Mouse (Mus musculus) embryonic facial prominence, embryonic 14.5 days (tissue): ENCODE measurements around the gene Map1a. TPM values are rescaled to one million over a fixed set of nuclear protein-coding genes. Genes with fewer than 3 reads are reported as not detected.

Experiments used
- ATAC-seq: fragments of 200-750 bp; cut with Nextera tagmentation; 2 replicates; pipeline ENCODE4 v1.8.0; 2017; ENCODE audit warnings: low read depth, moderate number of reproducible peaks, moderate TSS enrichment
- DNase-seq: peaks from one replicate; pipeline ENCODE4 v3.0.0-alpha.2; 2015; ENCODE audit warnings: low spot score
- H3K27ac ChIP-seq: fragments of 300-500 bp; sonication (generic); replicated peaks from 2 replicates; pipeline ENCODE4 v1.5.1; 2014; ENCODE audit warnings: low read depth, mild to moderate bottlenecking, low read length, moderate library complexity
- H3K27me3 ChIP-seq: fragments of 300-500 bp; sonication (generic); replicated peaks from 2 replicates; pipeline ENCODE4 v1.6.1; 2014; ENCODE audit warnings: low read length; ENCODE audit not compliant: control insufficient read depth, insufficient read depth
- H3K36me3 ChIP-seq: fragments of 300-500 bp; sonication (generic); 2 replicates; pipeline ENCODE4 v1.6.1; 2014; ENCODE audit warnings: low read length, mixed read lengths; ENCODE audit not compliant: control insufficient read depth, insufficient read depth
- H3K4me1 ChIP-seq: fragments of 300-500 bp; sonication (generic); 2 replicates; pipeline ENCODE4 v1.6.1; 2014; ENCODE audit warnings: antibody characterized with exemption, low read length; ENCODE audit not compliant: control insufficient read depth, insufficient read depth
- H3K4me2 ChIP-seq: fragments of 300-500 bp; sonication (generic); 2 replicates; pipeline ENCODE4 v1.6.1; 2014; ENCODE audit warnings: low read depth, mild to moderate bottlenecking, low read length, moderate library complexity, mixed read lengths
- H3K4me3 ChIP-seq: fragments of 300-500 bp; sonication (generic); 2 replicates; pipeline ENCODE4 v1.5.1; 2014; ENCODE audit warnings: low read depth, mild to moderate bottlenecking, low read length
- H3K9ac ChIP-seq: fragments of 300-500 bp; sonication (generic); 2 replicates; pipeline ENCODE4 v1.6.1; 2014; ENCODE audit warnings: low read depth, mild to moderate bottlenecking, low read length, moderate library complexity, mixed read lengths
- H3K9me3 ChIP-seq: fragments of 300-500 bp; sonication (generic); 2 replicates; pipeline ENCODE4 v1.6.1; 2016; ENCODE audit warnings: low read length; ENCODE audit not compliant: control insufficient read depth
- WGBS: fragments of 180-500 bp; shearing (Covaris S2); extraction: QIAGEN DNeasy Blood & Tissue Kit; methylation state at CpG from one replicate; pipeline ENCODE4 v1.1.7; 2014; 5-methylcytosine and 5-hydroxymethylcytosine counted together
- polyA plus RNA-seq: library from polyadenylated mRNA; unstranded; fragments of >200 nt; fragmentation: Nextera tagmentation; extraction: Ambion mirVana; gene quantifications from 2 replicates; pipeline ENCODE4 v1.2.1, GENCODE M21; 2014

Gene Map1a
- polyA plus RNA-seq, 1 experiment from 2014 or later, result 10.9 TPM

DNA sequence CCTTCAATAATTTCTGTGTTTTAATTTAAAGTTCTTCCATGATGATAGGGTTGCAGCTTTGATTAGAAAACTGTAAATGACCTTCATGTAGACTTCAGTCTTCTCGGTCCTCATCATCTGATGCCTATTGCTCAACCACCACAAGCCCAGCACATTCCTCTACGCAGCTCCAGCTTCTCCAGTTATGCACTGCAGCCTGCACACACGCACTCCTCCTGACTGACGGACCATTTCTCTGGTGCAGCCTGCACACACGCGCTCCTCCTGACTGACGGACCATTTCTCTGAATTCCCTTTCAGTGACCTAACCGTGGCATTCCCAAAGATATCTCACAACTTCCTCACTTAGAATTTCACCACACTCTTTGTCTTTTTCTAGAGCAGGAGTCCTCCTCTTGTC, 63.8 kb downstream of the Map1a start:
- no peak overlapping the region for H3K4me3 ChIP-seq
- H3K4me2 ChIP-seq, result no peak overlapping the region
- no peak overlapping the region for H3K9ac ChIP-seq
- H3K36me3 ChIP-seq, result peaks cover 6% of the 10 kb centered on the region; the same call in 1 of the 2 replicates
- H3K27ac ChIP-seq, result no peak overlapping the region
- no peaks in the 10 kb centered on the region for H3K27me3 ChIP-seq
- DNase-seq (no peak), ATAC-seq (no peak)
- H3K4me1 ChIP-seq, result peaks cover 5% of the 10 kb centered on the region
- H3K9me3 ChIP-seq, result no peaks in the 10 kb centered on the region
- WGBS, result 64% methylated on average over 8 of the region's 8 CpGs

GRCm38 (mm10) chr2:121354378-121354777, 65.0 kb downstream of the Map1a start:
- no peaks in the 10 kb centered on the region for H3K27me3 ChIP-seq
- H3K9ac ChIP-seq, result peak overlapping the region; percentile 78
- peak overlapping the region; percentile 87 for H3K4me2 ChIP-seq
- no peaks in the 10 kb centered on the region for H3K9me3 ChIP-seq
- WGBS, result 2% methylated on average over 6 of the region's 6 CpGs
- peaks cover 14% of the 10 kb centered on the region for H3K4me1 ChIP-seq
- DNase-seq, result no peak
- H3K4me3 ChIP-seq, result peak overlapping the region; percentile 68
- ATAC-seq, result no peak
- H3K36me3 ChIP-seq, result no peaks in the 10 kb centered on the region
- peak overlapping the region; percentile 52; the same call in 1 of the 2 replicates for H3K27ac ChIP-seq

DNA sequence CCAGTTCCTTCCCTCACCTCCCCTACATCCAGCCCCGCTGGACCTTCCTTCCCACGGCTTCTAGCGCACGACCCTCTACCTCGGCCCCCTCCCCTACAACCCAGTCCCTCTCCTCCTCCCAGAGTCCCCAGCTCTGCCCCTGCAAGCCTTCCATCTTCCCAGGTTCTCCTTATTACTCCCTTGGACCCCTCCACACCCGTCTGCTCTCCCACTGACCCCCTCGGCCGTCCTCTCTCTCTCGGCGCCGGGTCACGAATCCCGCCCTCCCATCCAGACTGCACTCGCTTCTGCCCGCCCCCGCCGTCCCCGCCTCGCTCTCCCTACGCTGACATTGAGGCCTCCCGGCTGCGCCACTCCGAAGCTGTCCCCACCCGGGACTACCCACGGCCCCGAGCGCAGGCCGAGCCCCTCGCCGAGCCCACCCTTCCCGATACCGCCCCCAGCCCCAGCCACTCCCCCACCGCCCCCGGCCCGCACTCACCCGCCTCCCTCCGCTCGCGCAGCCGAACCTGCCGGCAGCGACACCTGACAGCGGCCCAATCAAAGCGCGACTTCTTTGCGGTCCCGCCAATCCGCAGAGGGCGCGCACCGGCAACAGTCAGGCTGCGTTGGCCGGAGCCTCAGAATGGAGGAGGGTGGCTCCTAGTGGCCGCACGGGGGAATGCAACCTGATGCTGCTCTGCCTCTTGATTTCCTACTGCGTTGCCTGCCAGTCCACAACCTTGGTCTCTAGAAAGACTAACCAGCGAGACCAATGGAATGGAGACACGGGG, 65.6 kb downstream of the Map1a start, which contains the start of gene Ppip5k1:
TSS of gene Ppip5k1 (minus strand) at position 577 of the 773 bp plus-strand sequence.
- Histone ChIP-seq H3K9ac (peak within 1 kb of the TSS; percentile 78), H3K4me1 (peaks cover 14% of the 10 kb centered on the region), H3K36me3 (no peaks in the 10 kb centered on the region), H3K27ac (peak within 1 kb of the TSS; percentile 52), H3K4me2 (peak within 1 kb of the TSS; percentile 87), H3K4me3 (peak within 1 kb of the TSS; percentile 68), H3K9me3 (no peaks in the 10 kb centered on the region), H3K27me3 (no peaks in the 10 kb centered on the region)
- ATAC-seq, result peak; percentile 96
- peak; percentile 98 for DNase-seq
- WGBS, result 1% methylated on average over 56 of the region's 58 CpGs

GRCm38 (mm10) chr2:121357494-121357893, 68.1 kb downstream of the Map1a start, which contains the start of gene Ckmt1:
Ckmt1 (plus strand) TSS chr2:121357714.
- H3K36me3 ChIP-seq, result no peaks in the 10 kb centered on the region
- peak within 1 kb of the TSS; percentile 48; the same call in 1 of the 2 replicates for H3K9ac ChIP-seq
- peaks cover 14% of the 10 kb centered on the region for H3K4me1 ChIP-seq
- H3K27me3 ChIP-seq, result no peaks in the 10 kb centered on the region
- H3K4me2 ChIP-seq, result peak within 1 kb of the TSS; percentile 51
- H3K27ac ChIP-seq, result no peak within 1 kb of the TSS
- ATAC-seq, result no peak
- H3K4me3 ChIP-seq, result peak within 1 kb of the TSS; percentile 24
- WGBS, result 55% methylated on average over 5 of the region's 5 CpGs
- no peaks in the 10 kb centered on the region for H3K9me3 ChIP-seq
- DNase-seq, result no peak

- Histone ChIP-seq H3K27ac (no peak overlapping the region), H3K4me2 (peak overlapping the region; percentile 51), H3K4me3 (peak overlapping the region; percentile 24; the same call in 1 of the 2 replicates), H3K27me3 (no peaks in the 10 kb centered on the region), H3K9ac (no peak overlapping the region), H3K9me3 (no peaks in the 10 kb centered on the region), H3K36me3 (no peaks in the 10 kb centered on the region), H3K4me1 (peaks cover 14% of the 10 kb centered on the region)
- WGBS, result 0% methylated on average over 4 of the region's 4 CpGs
- peak; percentile 3; the same call in 1 of the 2 replicates for ATAC-seq
- DNase-seq, result no peak
Measured at GRCm38 (mm10) chr2:121357961-121358360, 68.6 kb downstream of the Map1a start.

GRCm38 (mm10) chr2:121358381-121358780, 69.0 kb downstream of the Map1a start:
- Histone ChIP-seq H3K4me2 (peak overlapping the region; percentile 51), H3K4me1 (peaks cover 14% of the 10 kb centered on the region), H3K9me3 (no peaks in the 10 kb centered on the region), H3K27ac (no peak overlapping the region), H3K4me3 (peak overlapping the region; percentile 24), H3K36me3 (no peaks in the 10 kb centered on the region), H3K9ac (peak overlapping the region; percentile 48; the same call in 1 of the 2 replicates), H3K27me3 (no peaks in the 10 kb centered on the region)
- peak; percentile 82 for ATAC-seq
- peak; percentile 76 for DNase-seq
- WGBS, result 3% methylated on average over 11 of the region's 16 CpGs

- Histone ChIP-seq H3K9ac (no peak overlapping the region), H3K36me3 (no peaks in the 10 kb centered on the region), H3K4me1 (peaks cover 10% of the 10 kb centered on the region; the same call in 1 of the 2 replicates), H3K4me2 (no peak overlapping the region), H3K27ac (no peak overlapping the region), H3K4me3 (no peak overlapping the region), H3K27me3 (no peaks in the 10 kb centered on the region), H3K9me3 (no peaks in the 10 kb centered on the region)
- ATAC-seq (no peak), DNase-seq (no peak)
- 61% methylated on average over 4 of the region's 4 CpGs for WGBS
Measured at GRCm38 (mm10) chr2:121359461-121359860, 70.1 kb downstream of the Map1a start.
